Mouse (Mus musculus): ENCODE data around the gene Gm20388. TPM values are rescaled to one million over a fixed set of nuclear protein-coding genes. Genes with fewer than 3 reads are reported as not detected.

The Gm20388 gene
- polyA plus RNA-seq, 1 experiment from 2014 or later = 5.5 TPM

DNA sequence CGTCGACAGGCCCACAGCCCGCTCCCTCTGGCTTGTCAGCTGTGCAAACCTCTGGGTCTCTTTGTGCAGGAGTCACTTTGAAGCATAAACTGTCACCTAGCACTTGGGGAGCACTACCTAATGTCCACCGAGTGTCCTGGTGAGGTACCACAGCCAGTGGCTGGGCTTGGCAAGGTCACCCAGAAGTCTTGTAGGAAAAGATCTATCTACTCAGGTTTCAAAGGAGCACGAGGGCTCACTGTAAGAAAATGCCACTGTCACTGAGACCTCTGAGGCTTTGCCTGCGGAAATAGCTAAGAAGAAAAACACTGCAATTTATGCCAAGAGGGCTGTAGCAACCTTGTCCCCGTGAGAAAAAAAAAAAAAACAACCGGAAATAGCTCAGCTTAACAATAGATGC is 4165.3 kb downstream of the Gm20388 start:
- H3K36me3 ChIP-seq = no peaks in the 10 kb centered on the region
- no peak overlapping the region for H3K9ac ChIP-seq

DNA sequence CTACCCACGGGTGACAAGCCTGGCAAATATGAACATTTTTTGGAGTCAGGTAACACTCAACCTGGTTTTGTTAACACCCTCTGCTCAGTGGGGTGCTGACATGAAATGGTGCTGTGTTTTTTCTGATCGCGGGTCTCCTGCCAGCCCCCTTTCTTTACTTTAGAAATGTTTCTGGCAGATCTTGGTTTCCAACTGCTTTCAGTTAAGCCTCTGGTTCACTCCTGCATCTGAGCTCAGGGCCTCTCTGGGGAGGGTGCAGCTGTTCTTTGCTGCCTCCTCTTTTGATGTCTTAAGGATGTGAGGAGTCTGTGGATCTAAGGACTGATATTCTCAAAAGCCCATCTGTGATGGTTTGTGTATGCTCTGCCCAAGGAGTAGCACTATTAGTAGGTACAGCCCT is 4165.8 kb downstream of the Gm20388 start:
- 48% methylated on average over 3 of the region's 3 CpGs for WGBS
- H3K4me2 ChIP-seq = no peak overlapping the region
- H3K27ac ChIP-seq = no peak overlapping the region
- H3K9ac ChIP-seq = no peak overlapping the region
- ATAC-seq (ENCODE audit: borderline replicate concordance, extremely low read depth, low FRiP score, low TSS enrichment) = no peak
- no peak overlapping the region for H3K4me3 ChIP-seq
- no peaks in the 10 kb centered on the region for H3K9me3 ChIP-seq
- H3K36me3 ChIP-seq = no peaks in the 10 kb centered on the region
- H3K4me1 ChIP-seq = no peaks in the 10 kb centered on the region
- H3K27me3 ChIP-seq = no peaks in the 10 kb centered on the region; the same call in 1 of the 2 replicates

More for the DNA sequence above, 4165.3 kb downstream of the Gm20388 start:
- H3K4me1 ChIP-seq = no peaks in the 10 kb centered on the region
- no peak overlapping the region for H3K4me3 ChIP-seq
- H3K27ac ChIP-seq = no peak overlapping the region
- H3K27me3 ChIP-seq = no peaks in the 10 kb centered on the region; the same call in 1 of the 2 replicates
- 44% methylated on average over 8 of the region's 8 CpGs for WGBS
- no peak for ATAC-seq (ENCODE audit: borderline replicate concordance, extremely low read depth, low FRiP score, low TSS enrichment)
- H3K9me3 ChIP-seq = no peaks in the 10 kb centered on the region
- H3K4me2 ChIP-seq = no peak overlapping the region

DNA sequence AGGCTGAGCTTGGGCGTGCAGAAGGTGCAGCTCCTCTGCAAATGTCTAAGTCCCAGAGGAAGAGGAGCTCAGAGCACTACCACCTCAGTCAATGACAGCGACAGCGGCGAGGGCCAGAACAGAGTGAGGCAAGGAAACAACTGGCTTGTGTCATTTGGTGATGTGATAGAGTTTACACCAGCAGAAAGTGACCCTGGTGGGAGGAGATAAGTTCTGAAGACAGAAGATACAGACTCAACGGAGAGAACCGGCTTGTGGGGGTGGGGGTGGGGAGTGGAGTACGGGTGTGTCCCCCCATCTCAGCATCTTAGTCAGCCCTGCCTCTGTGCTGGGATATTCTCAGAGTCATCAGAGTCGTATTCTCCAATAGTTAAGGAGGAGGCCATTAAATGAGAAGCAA is 4166.7 kb downstream of the Gm20388 start:
- no peak overlapping the region for H3K9ac ChIP-seq
- H3K4me3 ChIP-seq = no peak overlapping the region
- no peaks in the 10 kb centered on the region; the same call in 1 of the 2 replicates for H3K27me3 ChIP-seq
- ATAC-seq (ENCODE audit: borderline replicate concordance, extremely low read depth, low FRiP score, low TSS enrichment) = no peak
- no peak overlapping the region for H3K27ac ChIP-seq
- H3K4me2 ChIP-seq = no peak overlapping the region
- no peaks in the 10 kb centered on the region for H3K9me3 ChIP-seq
- no peaks in the 10 kb centered on the region for H3K36me3 ChIP-seq
- WGBS = 67% methylated on average over 8 of the region's 8 CpGs
- H3K4me1 ChIP-seq = no peaks in the 10 kb centered on the region

DNA sequence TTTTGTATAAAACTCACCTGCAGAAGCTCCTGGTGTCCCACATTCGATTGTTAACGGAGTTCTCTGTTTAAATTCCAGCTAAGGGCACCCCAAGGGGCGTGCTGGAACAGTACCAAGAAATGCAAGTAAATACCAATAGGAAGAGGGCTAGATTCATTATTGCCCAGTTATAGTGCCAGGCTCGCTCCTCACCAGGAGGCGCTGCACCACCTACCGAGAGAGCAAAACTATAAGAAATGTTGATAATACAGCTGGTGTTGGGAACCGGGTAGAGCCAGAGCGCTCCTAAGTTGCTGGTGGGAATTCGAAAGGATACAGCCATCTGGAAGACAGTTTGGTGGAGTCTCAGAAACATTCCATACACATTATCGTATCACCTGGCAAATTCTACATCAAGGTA is 4167.4 kb downstream of the Gm20388 start:
- Histone ChIP-seq H3K4me1 (no peaks in the 10 kb centered on the region), H3K27ac (no peak overlapping the region), H3K4me2 (no peak overlapping the region), H3K9me3 (no peaks in the 10 kb centered on the region), H3K9ac (no peak overlapping the region), H3K4me3 (no peak overlapping the region), H3K36me3 (no peaks in the 10 kb centered on the region), H3K27me3 (no peaks in the 10 kb centered on the region; the same call in 1 of the 2 replicates)
- no peak for ATAC-seq (ENCODE audit: borderline replicate concordance, extremely low read depth, low FRiP score, low TSS enrichment)
- 79% methylated on average over 10 of the region's 10 CpGs for WGBS

DNA sequence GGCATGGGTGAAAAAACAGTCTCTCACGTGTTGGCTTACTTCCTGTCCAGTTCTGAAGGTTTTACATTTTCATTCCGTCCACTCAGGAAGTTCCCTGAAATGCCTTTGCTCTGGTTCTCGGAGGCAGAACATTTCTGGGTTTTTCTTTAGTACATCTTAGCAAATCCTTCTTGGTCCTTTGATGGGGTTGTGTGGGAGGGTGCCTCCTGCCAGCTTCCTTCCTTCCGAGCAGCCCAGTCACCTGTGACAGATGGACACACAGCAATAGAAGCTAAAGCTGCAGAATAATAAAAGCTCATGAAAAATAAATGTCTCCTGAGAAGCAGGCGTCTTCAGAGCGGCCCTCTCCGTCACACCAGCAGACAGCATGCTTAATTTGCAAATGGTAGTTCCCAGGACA is 4168.3 kb downstream of the Gm20388 start:
- Histone ChIP-seq H3K4me2 (no peak overlapping the region), H3K4me3 (no peak overlapping the region), H3K4me1 (no peaks in the 10 kb centered on the region), H3K9ac (no peak overlapping the region), H3K27ac (no peak overlapping the region), H3K36me3 (no peaks in the 10 kb centered on the region), H3K27me3 (no peaks in the 10 kb centered on the region; the same call in 1 of the 2 replicates), H3K9me3 (no peaks in the 10 kb centered on the region)
- no peak for ATAC-seq (ENCODE audit: borderline replicate concordance, extremely low read depth, low FRiP score, low TSS enrichment)
- 60% methylated on average over 7 of the region's 7 CpGs for WGBS

DNA sequence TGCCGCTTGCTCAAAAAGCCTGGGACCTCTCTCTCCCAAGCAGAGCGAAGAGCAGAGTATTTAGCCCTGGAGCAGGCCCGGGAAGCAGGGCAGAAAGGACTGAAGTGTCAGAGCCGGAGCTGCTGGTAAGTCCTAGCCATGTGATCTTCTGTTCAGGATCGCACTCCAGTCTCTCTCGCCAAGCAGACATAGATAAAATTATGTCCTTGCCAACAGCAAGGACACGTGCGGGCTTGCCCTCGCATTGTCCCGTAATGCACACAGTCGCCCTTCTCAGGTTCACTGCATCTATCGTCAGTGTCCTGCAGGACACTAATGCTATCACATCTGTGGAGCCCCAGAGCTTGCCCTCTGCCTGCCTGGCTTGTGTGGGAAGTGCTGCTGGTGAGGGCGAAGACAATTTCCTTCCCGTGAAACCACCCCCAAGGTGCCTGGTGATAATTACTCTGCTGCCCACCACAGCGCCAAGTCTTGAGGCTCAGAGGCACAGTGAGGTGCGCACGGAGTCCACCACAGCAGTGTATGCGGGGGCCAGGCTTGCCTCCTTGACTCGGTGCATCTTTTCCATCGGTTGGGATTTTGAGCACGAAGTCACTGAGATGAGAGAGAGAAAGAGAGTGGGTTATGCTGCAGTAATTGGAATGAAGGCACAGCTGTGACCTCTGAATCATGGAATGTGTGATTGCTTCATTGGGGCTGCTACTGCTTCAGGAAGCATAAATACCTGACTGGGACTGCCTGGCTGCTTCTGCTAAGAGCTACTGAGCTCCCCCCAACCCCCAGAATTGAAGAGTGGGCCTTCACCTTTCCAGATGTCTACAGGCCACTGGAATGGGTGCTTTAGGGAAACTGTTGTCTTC is 4170.1 kb downstream of the Gm20388 start:
- Histone ChIP-seq H3K9me3 (no peaks in the 10 kb centered on the region), H3K4me2 (no peak overlapping the region), H3K4me1 (no peaks in the 10 kb centered on the region), H3K27me3 (no peaks in the 10 kb centered on the region; the same call in 1 of the 2 replicates), H3K9ac (no peak overlapping the region), H3K27ac (no peak overlapping the region), H3K4me3 (no peak overlapping the region), H3K36me3 (no peaks in the 10 kb centered on the region)
- no peak for ATAC-seq (ENCODE audit: borderline replicate concordance, extremely low read depth, low FRiP score, low TSS enrichment)
- 76% methylated on average over 21 of the region's 21 CpGs for WGBS

DNA sequence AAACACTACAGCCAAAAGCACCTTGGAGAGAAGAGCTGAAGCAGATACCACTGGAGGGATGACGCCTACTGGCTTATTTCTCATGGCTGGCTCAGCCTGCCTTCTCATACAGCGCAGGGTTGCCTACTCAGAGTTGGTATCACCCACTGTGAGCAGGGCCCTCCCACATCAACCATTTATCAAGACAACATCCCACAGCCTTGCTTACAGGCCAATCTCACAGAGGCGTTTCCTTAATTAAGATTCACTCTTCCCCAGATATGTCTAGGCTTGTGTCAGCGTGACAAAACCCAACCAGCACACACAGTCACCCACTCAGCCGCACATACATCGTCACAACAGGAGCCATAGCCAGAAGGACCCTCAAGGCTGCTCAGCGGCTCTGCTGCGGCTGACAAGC is 4172.0 kb downstream of the Gm20388 start:
- no peak for ATAC-seq (ENCODE audit: borderline replicate concordance, extremely low read depth, low FRiP score, low TSS enrichment)
- no peak overlapping the region for H3K4me2 ChIP-seq
- no peaks in the 10 kb centered on the region for H3K36me3 ChIP-seq
- H3K4me1 ChIP-seq = no peaks in the 10 kb centered on the region
- no peak overlapping the region for H3K9ac ChIP-seq
- no peak overlapping the region for H3K4me3 ChIP-seq
- H3K27ac ChIP-seq = no peak overlapping the region
- no peaks in the 10 kb centered on the region for H3K27me3 ChIP-seq
- WGBS = 91% methylated on average over 8 of the region's 8 CpGs
- H3K9me3 ChIP-seq = no peaks in the 10 kb centered on the region

DNA sequence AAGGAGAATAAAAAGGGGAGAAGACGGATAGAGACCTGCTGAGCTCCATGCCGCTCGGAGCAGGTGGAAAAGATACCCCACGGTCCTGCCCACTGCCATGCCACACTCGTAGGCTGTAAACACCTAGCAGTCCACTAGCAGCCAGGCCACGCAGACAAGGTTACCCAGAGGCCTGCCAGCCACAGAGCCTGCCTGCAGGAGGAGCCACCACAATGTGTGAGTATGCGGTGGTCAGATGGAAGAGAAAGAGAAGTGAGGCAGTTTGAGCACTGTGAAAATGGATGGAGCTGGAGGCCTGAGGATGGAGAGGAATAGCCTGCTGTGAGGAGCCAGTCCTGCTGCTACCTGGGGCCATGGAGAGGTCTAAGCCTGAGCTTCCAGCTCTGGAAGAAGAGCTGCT is 4173.0 kb downstream of the Gm20388 start:
- H3K4me2 ChIP-seq = no peak overlapping the region
- H3K9ac ChIP-seq = no peak overlapping the region
- no peak overlapping the region for H3K4me3 ChIP-seq
- H3K36me3 ChIP-seq = no peaks in the 10 kb centered on the region
- H3K27ac ChIP-seq = no peak overlapping the region
- H3K4me1 ChIP-seq = no peaks in the 10 kb centered on the region
- no peaks in the 10 kb centered on the region for H3K9me3 ChIP-seq
- no peak for ATAC-seq (ENCODE audit: borderline replicate concordance, extremely low read depth, low FRiP score, low TSS enrichment)
- 83% methylated on average over 7 of the region's 7 CpGs for WGBS
- H3K27me3 ChIP-seq = no peaks in the 10 kb centered on the region

DNA sequence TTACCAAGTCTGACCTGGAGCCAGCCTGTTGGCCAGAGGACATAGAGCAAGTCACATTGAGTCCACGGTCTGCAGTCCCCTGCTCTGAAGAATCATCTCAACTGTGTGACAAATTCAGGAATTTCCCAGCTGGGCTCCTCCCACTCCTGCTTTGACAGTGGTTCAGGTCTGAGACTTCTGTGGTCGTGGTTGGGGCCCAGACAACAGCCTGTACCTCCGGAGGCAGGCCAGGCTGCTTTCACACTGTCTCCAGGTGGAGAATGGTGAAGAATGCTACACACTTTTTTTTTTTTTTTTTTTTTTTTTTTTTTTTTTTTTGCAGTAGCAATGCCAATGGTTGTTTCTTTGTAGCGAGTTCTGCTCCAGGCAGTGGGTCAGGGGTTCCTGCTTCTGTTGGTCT is 4175.0 kb downstream of the Gm20388 start:
- 56% methylated on average over 4 of the region's 4 CpGs for WGBS
- no peak overlapping the region for H3K9ac ChIP-seq
- no peaks in the 10 kb centered on the region for H3K4me1 ChIP-seq
- no peak overlapping the region for H3K4me3 ChIP-seq
- H3K27ac ChIP-seq = no peak overlapping the region
- ATAC-seq (ENCODE audit: borderline replicate concordance, extremely low read depth, low FRiP score, low TSS enrichment) = no peak
- no peaks in the 10 kb centered on the region for H3K27me3 ChIP-seq
- H3K4me2 ChIP-seq = no peak overlapping the region
- no peaks in the 10 kb centered on the region for H3K9me3 ChIP-seq
- no peaks in the 10 kb centered on the region for H3K36me3 ChIP-seq

DNA sequence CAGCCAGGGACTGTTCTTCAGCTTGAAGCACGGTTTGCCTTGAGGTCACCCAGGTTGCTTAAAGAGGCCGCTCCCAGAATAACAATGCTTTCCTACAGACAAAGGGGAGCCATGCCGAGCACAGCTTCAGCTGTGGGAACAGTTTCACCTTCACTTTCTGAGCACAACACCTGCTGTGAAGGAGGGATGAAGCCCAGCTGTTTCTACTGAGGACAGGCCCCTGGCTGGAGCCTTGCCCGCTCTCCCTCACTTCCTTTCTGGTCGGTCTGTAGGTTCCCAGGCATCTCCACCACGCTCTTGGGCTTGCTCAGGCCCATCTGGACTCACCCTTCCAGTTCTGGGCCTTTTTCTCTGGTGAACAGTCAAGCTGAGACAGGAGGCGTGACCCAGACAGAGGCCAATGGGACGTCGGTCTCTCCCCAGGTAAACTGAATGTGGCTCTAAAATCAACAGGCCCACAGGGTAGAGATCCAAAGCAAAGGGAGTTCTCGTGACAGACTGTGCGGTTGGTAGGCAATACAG is 4177.5 kb downstream of the Gm20388 start:
- 42% methylated on average over 11 of the region's 11 CpGs for WGBS
- H3K9me3 ChIP-seq = no peaks in the 10 kb centered on the region
- H3K36me3 ChIP-seq = no peaks in the 10 kb centered on the region
- H3K27me3 ChIP-seq = no peaks in the 10 kb centered on the region
- H3K27ac ChIP-seq = no peak overlapping the region
- H3K4me2 ChIP-seq = no peak overlapping the region
- no peak overlapping the region for H3K9ac ChIP-seq
- H3K4me1 ChIP-seq = no peaks in the 10 kb centered on the region
- no peak for ATAC-seq (ENCODE audit: borderline replicate concordance, extremely low read depth, low FRiP score, low TSS enrichment)
- no peak overlapping the region for H3K4me3 ChIP-seq

DNA sequence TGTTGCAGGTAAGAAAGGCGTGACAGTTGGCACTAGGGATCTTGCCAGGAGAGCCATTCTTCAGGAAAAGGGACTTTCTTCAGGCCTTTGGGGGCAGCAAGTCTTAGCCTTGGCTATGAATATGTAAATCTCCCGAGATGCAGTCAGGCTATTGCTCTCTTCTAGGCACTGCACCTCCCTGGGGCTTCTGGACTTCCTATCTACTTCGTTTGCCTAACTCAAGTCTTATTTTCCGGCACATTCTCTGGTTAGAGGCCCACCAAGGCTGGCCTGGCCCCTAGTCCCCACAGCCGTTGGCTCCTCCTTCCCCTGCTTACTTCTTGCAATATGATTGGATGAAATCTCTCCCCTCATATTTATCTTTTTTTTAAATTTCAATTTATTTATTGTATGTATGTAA is 4178.4 kb downstream of the Gm20388 start:
- Histone ChIP-seq H3K4me3 (no peak overlapping the region), H3K27ac (no peak overlapping the region), H3K27me3 (no peaks in the 10 kb centered on the region), H3K4me2 (no peak overlapping the region), H3K9me3 (no peaks in the 10 kb centered on the region), H3K4me1 (no peaks in the 10 kb centered on the region), H3K9ac (no peak overlapping the region), H3K36me3 (no peaks in the 10 kb centered on the region)
- WGBS = 76% methylated on average over 5 of the region's 5 CpGs
- no peak for ATAC-seq (ENCODE audit: borderline replicate concordance, extremely low read depth, low FRiP score, low TSS enrichment)

DNA sequence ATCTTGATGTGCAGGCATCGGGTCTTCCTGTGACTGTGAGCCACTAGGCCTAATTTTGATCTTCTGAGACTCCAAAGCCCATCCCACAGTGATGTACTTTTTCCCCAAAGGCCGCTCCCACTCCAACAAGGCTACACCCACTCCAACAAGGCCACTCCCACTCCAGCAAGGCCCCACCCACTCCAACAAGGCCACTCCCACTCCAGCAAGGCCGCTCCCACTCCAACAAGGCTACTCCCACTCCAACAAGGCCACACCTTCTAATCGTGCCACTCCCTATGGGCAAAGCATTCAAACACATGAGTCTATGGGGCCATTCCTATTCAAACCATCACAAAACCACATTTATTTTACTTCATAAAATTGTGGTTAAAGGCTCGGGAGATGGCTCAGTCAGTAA is 4179.8 kb downstream of the Gm20388 start:
- no peak overlapping the region for H3K4me2 ChIP-seq
- no peak for ATAC-seq (ENCODE audit: borderline replicate concordance, extremely low read depth, low FRiP score, low TSS enrichment)
- H3K27me3 ChIP-seq = no peaks in the 10 kb centered on the region
- H3K36me3 ChIP-seq = no peaks in the 10 kb centered on the region
- no peak overlapping the region for H3K4me3 ChIP-seq
- H3K9ac ChIP-seq = no peak overlapping the region
- H3K27ac ChIP-seq = no peak overlapping the region
- H3K4me1 ChIP-seq = no peaks in the 10 kb centered on the region
- WGBS = 92% methylated on average over 5 of the region's 5 CpGs
- no peaks in the 10 kb centered on the region for H3K9me3 ChIP-seq

All from lung, embryonic 15.5 days (tissue).